Mouse (Mus musculus): ENCODE results near the gene Snapc3.

GRCm38 (mm10) chr4:83373381-83373780 lies 44.1 kb upstream of the Snapc3 start:
- no peak for TF ChIP-seq MAFK (IDR thresholded peaks at IDR 0.05; ENCODE audit: insufficient read depth, low read depth, low read length)
- no peak for TF ChIP-seq HCFC1 (IDR thresholded peaks at IDR 0.05; ENCODE audit: borderline replicate concordance, insufficient read depth, low read length)
- TF ChIP-seq CHD2 (IDR thresholded peaks at IDR 0.05; ENCODE audit: low read depth, low read length): no peak
